Mouse (Mus musculus) hindbrain, embryonic 14.5 days (tissue): ENCODE measurements at regions not wholly inside any gene's neighbourhood (a gene's known extent, or its start where the extent isn't known, plus 50 kb on each side); places are given as distances from the start of the nearest gene placed in this dataset.

Experiments
- ATAC-seq: fragments of 200-750 bp; cut with Nextera tagmentation; 2 replicates; pipeline ENCODE4 v1.8.0; 2017; ENCODE audit warnings: moderate number of reproducible peaks, mild to moderate bottlenecking, moderate TSS enrichment, moderate library complexity; ENCODE audit not compliant: low FRiP score
- DNase-seq: peaks from one replicate; pipeline ENCODE4 v3.0.0-alpha.2; 2015; ENCODE audit warnings: low spot score
- H3K27ac ChIP-seq: fragments of 300-500 bp; sonication (generic); 2 replicates; pipeline ENCODE4 v1.5.1; 2014; ENCODE audit warnings: mild to moderate bottlenecking, moderate library complexity
- H3K27me3 ChIP-seq: fragments of 300-500 bp; sonication (generic); 2 replicates; pipeline ENCODE4 v1.6.1; 2014; ENCODE audit warnings: mild to moderate bottlenecking, low read length, mixed read lengths; ENCODE audit not compliant: control insufficient read depth, insufficient read depth
- H3K36me3 ChIP-seq: fragments of 300-500 bp; sonication (generic); replicated peaks from 2 replicates; pipeline ENCODE4 v1.6.1; 2014; ENCODE audit not compliant: control insufficient read depth, insufficient read depth
- H3K4me1 ChIP-seq: fragments of 300-500 bp; sonication (generic); replicated peaks from 2 replicates; pipeline ENCODE4 v1.6.1; 2014; ENCODE audit warnings: antibody characterized with exemption, low read length, mixed read lengths; ENCODE audit not compliant: control insufficient read depth, insufficient read depth
- H3K4me2 ChIP-seq: fragments of 300-500 bp; sonication (generic); replicated peaks from 2 replicates; pipeline ENCODE4 v1.6.1; 2014; ENCODE audit warnings: mild to moderate bottlenecking, moderate library complexity
- H3K4me3 ChIP-seq: fragments of 300-500 bp; sonication (generic); replicated peaks from 2 replicates; pipeline ENCODE4 v1.5.1; 2014; ENCODE audit warnings: mild to moderate bottlenecking, low read length
- H3K9ac ChIP-seq: fragments of 300-500 bp; sonication (generic); 2 replicates; pipeline ENCODE4 v1.6.1; 2014
- H3K9me3 ChIP-seq: fragments of 300-500 bp; sonication (generic); 2 replicates; pipeline ENCODE4 v1.6.1; 2016; ENCODE audit warnings: low read length; ENCODE audit not compliant: control insufficient read depth
- WGBS: fragments of 180-500 bp; shearing (Covaris S2); extraction: QIAGEN DNeasy Blood & Tissue Kit; methylation state at CpG from one replicate; pipeline ENCODE4 v1.1.7; 2014; 5-methylcytosine and 5-hydroxymethylcytosine counted together

DNA sequence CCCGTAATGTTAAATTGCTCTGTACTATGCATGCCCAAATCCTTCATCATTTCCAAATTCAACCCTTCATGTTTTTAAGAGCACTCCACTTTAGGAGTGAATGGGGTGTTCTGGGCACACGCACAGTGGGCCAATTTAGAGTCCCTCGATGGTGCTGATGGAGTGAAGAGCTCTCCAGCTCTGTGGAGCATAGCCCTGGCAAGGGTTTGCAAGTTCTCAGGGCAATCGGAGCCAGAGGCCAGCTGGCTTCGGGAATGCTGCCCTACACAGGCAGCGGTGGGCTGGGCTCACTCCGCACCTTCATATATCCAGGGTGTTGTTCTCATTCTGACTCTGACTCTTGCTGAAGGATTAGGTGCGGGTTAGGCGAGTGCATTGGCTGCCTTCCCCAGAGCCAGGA lies 549.5 kb downstream of the Vrk1 start:
- DNase-seq = no peak
- WGBS = 92% methylated on average over 9 of the region's 9 CpGs

DNA sequence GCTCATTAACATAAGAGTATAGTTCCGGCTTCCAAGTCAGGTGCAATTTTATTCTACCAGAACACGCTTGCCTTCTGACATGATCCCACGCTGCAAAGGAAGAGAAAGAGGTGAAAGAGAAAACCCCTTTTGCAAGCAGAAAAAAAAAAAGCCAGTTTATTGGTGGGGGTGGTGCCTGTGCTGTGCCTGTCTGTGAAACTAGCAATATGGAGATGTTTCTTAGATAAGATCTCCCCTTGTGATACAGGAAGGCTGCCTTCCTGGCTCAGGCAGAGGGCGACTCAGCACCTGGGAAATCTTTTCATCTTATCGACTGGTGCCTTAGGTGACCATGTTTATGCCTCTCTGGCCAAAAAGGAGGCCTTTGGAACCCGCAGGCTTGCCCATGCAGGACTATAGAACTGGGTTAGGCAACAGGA lies 555.2 kb downstream of the Vrk1 start:
- H3K36me3 ChIP-seq = no peaks in the 10 kb centered on the region
- H3K4me3 ChIP-seq = no peak overlapping the region
- H3K4me1 ChIP-seq = no peaks in the 10 kb centered on the region
- no peaks in the 10 kb centered on the region for H3K27me3 ChIP-seq
- H3K9ac ChIP-seq = no peak overlapping the region
- no peak for DNase-seq
- no peaks in the 10 kb centered on the region for H3K9me3 ChIP-seq
- no peak overlapping the region for H3K4me2 ChIP-seq
- 33% methylated on average over 6 of the region's 6 CpGs for WGBS
- H3K27ac ChIP-seq = no peak overlapping the region
- no peak for ATAC-seq

More for the DNA sequence above, 549.5 kb downstream of the Vrk1 start:
- Histone ChIP-seq H3K4me1 (no peaks in the 10 kb centered on the region), H3K4me3 (no peak overlapping the region), H3K27me3 (no peaks in the 10 kb centered on the region), H3K4me2 (no peak overlapping the region), H3K9me3 (no peaks in the 10 kb centered on the region), H3K9ac (no peak overlapping the region), H3K36me3 (no peaks in the 10 kb centered on the region), H3K27ac (no peak overlapping the region)
- ATAC-seq = no peak

DNA sequence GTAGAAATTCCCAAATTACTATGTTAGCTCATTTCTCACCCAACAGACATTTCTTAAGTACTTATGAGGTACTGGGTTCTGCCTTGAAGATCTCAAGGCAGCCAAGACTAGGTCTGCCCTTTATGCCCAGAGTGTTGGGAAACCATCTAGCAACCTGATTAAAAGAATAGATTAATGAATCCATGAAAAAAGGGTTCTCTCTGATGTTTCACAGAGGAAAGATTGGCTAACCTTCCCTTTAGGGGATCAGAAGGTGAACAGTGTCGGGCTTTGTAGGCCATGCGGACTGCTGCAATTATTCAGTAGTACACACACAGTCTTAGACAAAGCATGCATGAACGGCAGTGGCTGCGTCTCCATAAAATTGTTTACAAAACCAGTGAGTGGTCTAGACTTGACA lies 556.3 kb downstream of the Vrk1 start:
- no peaks in the 10 kb centered on the region for H3K4me1 ChIP-seq
- no peak overlapping the region for H3K27ac ChIP-seq
- no peak overlapping the region for H3K4me2 ChIP-seq
- no peaks in the 10 kb centered on the region for H3K27me3 ChIP-seq
- WGBS = 93% methylated on average over 4 of the region's 4 CpGs
- ATAC-seq = no peak
- H3K4me3 ChIP-seq = no peak overlapping the region
- H3K36me3 ChIP-seq = no peaks in the 10 kb centered on the region
- no peak for DNase-seq
- no peaks in the 10 kb centered on the region for H3K9me3 ChIP-seq
- H3K9ac ChIP-seq = no peak overlapping the region

DNA sequence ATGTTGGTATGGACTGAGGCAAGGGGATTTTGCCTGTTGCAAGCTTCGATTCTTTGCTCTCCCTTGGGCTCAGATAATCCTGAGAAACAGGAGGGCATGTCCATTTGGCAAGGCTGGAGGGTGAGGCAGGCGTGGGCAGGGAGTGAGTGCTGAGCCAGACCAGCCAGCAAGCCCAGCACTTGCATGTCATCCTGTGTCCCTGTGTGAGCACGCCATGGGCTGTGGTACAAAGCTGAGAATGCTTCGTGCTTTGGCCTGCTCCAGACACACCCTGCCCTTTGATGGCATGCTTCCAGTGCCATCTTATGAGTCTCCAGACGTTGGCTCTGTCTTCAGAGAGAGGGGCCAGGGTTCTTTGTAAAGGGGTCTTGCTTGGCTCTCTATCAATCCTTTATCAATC lies 557.1 kb downstream of the Vrk1 start:
- ATAC-seq (no peak), DNase-seq (no peak)
- Histone ChIP-seq H3K4me1 (no peaks in the 10 kb centered on the region), H3K9me3 (no peaks in the 10 kb centered on the region), H3K9ac (no peak overlapping the region), H3K36me3 (no peaks in the 10 kb centered on the region), H3K4me3 (no peak overlapping the region), H3K4me2 (no peak overlapping the region), H3K27me3 (no peaks in the 10 kb centered on the region), H3K27ac (no peak overlapping the region)
- WGBS = 85% methylated on average over 5 of the region's 5 CpGs

DNA sequence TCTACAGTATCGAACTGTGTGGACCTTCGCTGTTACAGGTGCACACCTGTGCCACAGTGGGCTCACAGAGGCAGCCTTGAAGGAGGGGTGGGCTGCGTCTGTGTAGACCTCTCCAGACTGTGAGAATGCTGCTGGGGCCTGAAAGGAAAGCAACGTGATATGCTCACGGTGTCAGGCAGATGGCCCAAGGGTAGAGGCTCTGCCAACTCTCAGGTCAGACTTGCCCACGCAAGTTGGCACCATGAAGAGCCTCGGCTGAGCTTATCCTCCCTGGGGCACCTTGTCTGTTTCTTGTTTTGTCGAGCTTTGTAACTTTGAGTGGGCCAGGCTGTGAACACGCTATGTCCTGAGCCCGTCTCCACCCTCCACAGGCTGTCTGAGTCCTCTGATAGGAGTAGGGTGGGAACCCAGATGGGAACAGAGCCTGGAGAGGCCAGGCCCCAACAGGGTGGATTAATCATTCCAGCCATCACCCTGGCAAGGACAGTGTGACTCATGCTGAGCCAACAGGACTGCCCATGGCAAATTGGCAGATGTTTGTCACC lies 558.6 kb downstream of the Vrk1 start:
- no peaks in the 10 kb centered on the region for H3K36me3 ChIP-seq
- no peak for ATAC-seq
- WGBS = 89% methylated on average over 10 of the region's 10 CpGs

DNA sequence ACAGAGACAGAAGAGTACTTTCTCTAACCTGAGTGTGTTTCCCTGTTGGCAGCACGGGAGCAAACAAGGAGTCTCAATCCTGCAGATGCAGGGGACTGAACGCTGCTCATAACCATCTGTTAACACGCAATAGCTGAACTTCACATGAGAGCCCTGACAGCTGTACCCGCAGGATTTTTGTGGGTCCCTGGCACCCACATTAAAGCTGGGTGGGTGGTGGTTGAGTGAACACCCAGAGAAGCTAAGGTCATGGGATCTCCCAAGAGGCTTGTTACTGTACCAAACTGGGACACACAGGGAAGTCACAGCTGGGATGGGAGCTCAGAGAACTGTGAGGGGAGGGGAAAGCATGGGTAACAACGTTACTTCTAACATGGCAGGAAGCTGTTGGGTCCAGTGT lies 562.9 kb downstream of the Vrk1 start:
- Histone ChIP-seq H3K36me3 (no peaks in the 10 kb centered on the region), H3K27ac (no peak overlapping the region), H3K9ac (no peak overlapping the region), H3K4me2 (no peak overlapping the region), H3K27me3 (no peaks in the 10 kb centered on the region), H3K9me3 (no peaks in the 10 kb centered on the region), H3K4me3 (no peak overlapping the region), H3K4me1 (no peaks in the 10 kb centered on the region)
- WGBS = 83% methylated on average over 5 of the region's 5 CpGs
- no peak for ATAC-seq
- no peak for DNase-seq

More for the DNA sequence above, 558.6 kb downstream of the Vrk1 start:
- H3K4me3 ChIP-seq = no peak overlapping the region
- DNase-seq = no peak
- no peak overlapping the region for H3K9ac ChIP-seq
- no peaks in the 10 kb centered on the region for H3K27me3 ChIP-seq
- no peaks in the 10 kb centered on the region for H3K4me1 ChIP-seq
- H3K4me2 ChIP-seq = no peak overlapping the region
- no peak overlapping the region for H3K27ac ChIP-seq
- no peaks in the 10 kb centered on the region for H3K9me3 ChIP-seq

DNA sequence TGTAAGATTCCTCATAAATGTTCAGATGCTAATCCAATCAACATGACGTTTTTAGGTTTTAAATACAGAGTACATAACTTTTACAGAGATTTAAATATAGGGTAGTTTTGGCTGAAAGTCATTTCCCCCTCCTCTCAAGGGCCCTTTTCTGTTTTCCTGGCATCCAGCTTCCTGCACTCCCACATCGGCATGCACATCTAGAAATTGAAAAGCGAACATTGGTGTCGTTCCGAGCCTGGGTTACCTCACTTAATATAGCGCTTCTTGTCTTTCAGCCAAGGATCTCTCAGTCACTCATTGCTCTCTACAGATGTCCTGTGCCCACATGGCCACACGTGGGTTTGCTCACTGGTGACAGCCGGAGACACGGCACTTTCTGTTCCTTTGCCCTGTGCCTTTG lies 572.7 kb downstream of the Vrk1 start:
- Histone ChIP-seq H3K4me2 (no peak overlapping the region), H3K27me3 (no peaks in the 10 kb centered on the region), H3K4me3 (no peak overlapping the region), H3K9me3 (no peaks in the 10 kb centered on the region), H3K27ac (no peak overlapping the region), H3K36me3 (no peaks in the 10 kb centered on the region), H3K9ac (no peak overlapping the region), H3K4me1 (no peaks in the 10 kb centered on the region)
- ATAC-seq (no peak), DNase-seq (no peak)
- 77% methylated on average over 9 of the region's 9 CpGs for WGBS

DNA sequence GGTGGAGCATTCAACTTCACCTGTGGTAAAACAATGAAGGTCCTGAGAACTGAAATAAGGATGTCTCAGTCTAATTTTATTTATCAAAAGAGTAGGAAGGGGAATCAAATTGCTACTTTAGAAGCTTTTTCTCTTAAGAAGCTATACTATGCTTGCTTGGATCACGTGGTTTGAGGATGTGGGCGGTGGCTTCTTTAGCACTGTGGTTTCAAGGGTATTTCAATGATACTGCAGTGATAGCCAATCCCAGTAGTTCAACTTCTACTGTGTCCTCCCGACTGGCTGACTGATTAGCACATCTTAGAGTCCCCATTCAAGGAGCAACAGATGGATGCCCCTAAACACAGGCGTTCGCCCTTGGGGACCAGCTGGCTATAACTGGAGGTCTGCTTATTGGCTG lies 575.6 kb downstream of the Vrk1 start:
- Histone ChIP-seq H3K27me3 (no peaks in the 10 kb centered on the region), H3K4me2 (no peak overlapping the region), H3K4me3 (no peak overlapping the region), H3K4me1 (no peaks in the 10 kb centered on the region), H3K36me3 (no peaks in the 10 kb centered on the region), H3K27ac (no peak overlapping the region), H3K9ac (no peak overlapping the region), H3K9me3 (no peaks in the 10 kb centered on the region)
- no peak for ATAC-seq
- no peak for DNase-seq
- 89% methylated on average over 5 of the region's 5 CpGs for WGBS

DNA sequence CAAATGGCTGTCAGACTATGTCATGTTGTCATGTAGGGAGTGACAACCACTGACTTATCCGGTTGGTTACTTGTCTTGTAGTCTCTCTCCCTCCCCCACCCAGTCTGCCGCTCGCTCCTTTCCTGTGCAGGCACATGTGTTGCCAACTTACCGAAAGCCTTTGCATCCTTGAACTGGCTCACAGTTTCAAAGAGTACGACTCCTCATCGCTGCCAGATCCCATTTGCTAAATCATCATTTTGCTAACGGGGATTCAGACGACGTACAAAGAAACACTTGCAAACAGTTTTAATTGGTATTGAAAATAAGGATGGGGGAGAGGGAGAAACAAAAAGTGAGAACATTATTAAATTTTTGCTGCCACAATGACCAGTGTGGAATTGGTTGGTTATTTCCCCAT lies 582.7 kb downstream of the Vrk1 start:
- 84% methylated on average over 9 of the region's 9 CpGs for WGBS
- no peak for ATAC-seq
- no peaks in the 10 kb centered on the region for H3K9me3 ChIP-seq

DNA sequence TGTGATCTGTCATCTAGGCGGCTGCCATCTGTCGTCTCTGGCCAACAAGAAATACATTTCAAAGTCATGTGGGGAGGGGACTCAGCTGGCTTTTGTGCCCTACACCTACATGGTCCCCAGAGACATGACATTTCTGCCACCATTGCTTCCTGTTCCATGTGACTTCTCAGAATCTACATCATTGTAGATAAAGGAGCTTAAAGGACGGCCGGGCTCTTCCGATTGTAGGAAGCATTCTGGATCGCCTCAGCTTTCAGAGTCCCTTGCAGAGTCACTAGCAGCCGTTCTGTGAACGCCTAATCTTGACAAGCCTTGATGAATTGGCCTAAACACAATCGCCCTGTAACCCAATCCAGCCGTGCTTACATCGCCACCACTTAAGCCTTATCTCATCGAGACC lies 587.6 kb downstream of the Vrk1 start:
- Histone ChIP-seq H3K4me2 (no peak overlapping the region), H3K4me3 (no peak overlapping the region), H3K27ac (no peak overlapping the region), H3K27me3 (no peaks in the 10 kb centered on the region), H3K9me3 (no peaks in the 10 kb centered on the region), H3K36me3 (no peaks in the 10 kb centered on the region), H3K9ac (no peak overlapping the region), H3K4me1 (0 out of 2 replicates have a peak, but pooled peaks cover 2% of the 10 kb centered on the region)
- ATAC-seq = no peak
- WGBS = 27% methylated on average over 12 of the region's 12 CpGs
- no peak for DNase-seq

More for the DNA sequence above, 582.7 kb downstream of the Vrk1 start:
- H3K36me3 ChIP-seq = no peaks in the 10 kb centered on the region
- H3K4me2 ChIP-seq = no peak overlapping the region
- no peak overlapping the region for H3K4me3 ChIP-seq
- 0 out of 2 replicates have a peak, but pooled peaks cover 2% of the 10 kb centered on the region for H3K4me1 ChIP-seq
- no peak for DNase-seq
- no peak overlapping the region for H3K27ac ChIP-seq
- no peak overlapping the region for H3K9ac ChIP-seq
- H3K27me3 ChIP-seq = no peaks in the 10 kb centered on the region
